Mouse (Mus musculus): ENCODE results near the gene Plcb2. TPM values are rescaled to one million over a fixed set of nuclear protein-coding genes. Genes with fewer than 3 reads are reported as not detected.
A peak's percentile ranks its signal among the peaks of the same experiment; 100 is the strongest.

The Plcb2 gene
- total and polyA plus RNA-seq, 3 experiments, result 6.4 to 21.2 TPM; not detected in 1

- TF ChIP-seq JUND (IDR thresholded peaks at IDR 0.05; ENCODE audit: low read depth, low read length) (no peak), TAL1 (IDR thresholded peaks at IDR 0.05; ENCODE audit: low read length) (no peak)
Observed at GRCm38 (mm10) chr2:118729194-118729593, 956 bp upstream of the Plcb2 start (continued).

GRCm38 (mm10) chr2:118727911-118728310 is 327 bp downstream of the Plcb2 start:
- Histone ChIP-seq H3K9me3 (replicated peaks; ENCODE audit: insufficient read depth, low read length) (no peaks in the 10 kb centered on the region), H3K27ac (ENCODE audit: control insufficient read depth, low read depth, low read length) (peak overlapping the region; percentile 89), H3K36me3 (ENCODE audit: control insufficient read depth in 1 of 2, insufficient read depth in 2 of 2, low read length in 2 of 2) (peaks cover 0 to 31% of the 10 kb centered on the region in 2 experiments; a peak in 3 of 4 replicates), H3K9ac (ENCODE audit: control insufficient read depth, low read depth, low read length, poor library complexity, severe bottlenecking) (peak overlapping the region; percentile 75), H3K4me3 (ENCODE audit: control insufficient read depth in 1 of 2, insufficient read depth in 1 of 2, low read depth in 2 of 2, low read length in 2 of 2) (peak overlapping the region; percentile 60 to 68), H3K79me2 (ENCODE audit: control insufficient read depth, insufficient read depth, low read length, poor library complexity) (peaks cover 15% of the 10 kb centered on the region), H3K27me3 (ENCODE audit: control insufficient read depth in 1 of 2, insufficient read depth in 2 of 2, low read length in 2 of 2) (no peaks in the 10 kb centered on the region), H3K4me1 (ENCODE audit: control insufficient read depth in 1 of 2, insufficient read depth in 2 of 2, low read length in 2 of 2) (peaks cover 10 to 37% of the 10 kb centered on the region in 2 experiments)
- TF ChIP-seq HCFC1 (IDR thresholded peaks at IDR 0.05; ENCODE audit: low read depth, low read length), result peak; percentile 18; the same call in 1 of the 2 replicates
- 0 out of 4 replicates have a peak, but pooled peaks of 1 of the 2 experiments have one; percentile 5 for TF ChIP-seq EP300 (IDR thresholded peaks at IDR 0.05; ENCODE audit: low read depth in 1 of 2, low read length in 2 of 2)
- TF ChIP-seq SIN3A (IDR thresholded peaks at IDR 0.05; ENCODE audit: low read length), result peak; percentile 24; the same call in 1 of the 2 replicates
- no peak for TF ChIP-seq ZC3H11A (IDR thresholded peaks at IDR 0.05; ENCODE audit: low read depth, low read length)
- no peak for DNase-seq (ENCODE audit: low read depth, low spot score)

- Histone ChIP-seq H3K36me3 (ENCODE audit: control insufficient read depth in 1 of 2, insufficient read depth in 2 of 2, low read length in 2 of 2) (peaks cover 0 to 31% of the 10 kb centered on the region in 2 experiments; a peak in 3 of 4 replicates), H3K27ac (ENCODE audit: control insufficient read depth, low read depth, low read length) (no peak overlapping the region), H3K4me3 (ENCODE audit: control insufficient read depth in 1 of 2, insufficient read depth in 1 of 2, low read depth in 2 of 2, low read length in 2 of 2) (no peak overlapping the region; a peak in 1 of 4 replicates), H3K27me3 (ENCODE audit: control insufficient read depth in 1 of 2, insufficient read depth in 2 of 2, low read length in 2 of 2) (no peaks in the 10 kb centered on the region), H3K9me3 (replicated peaks; ENCODE audit: insufficient read depth, low read length) (no peaks in the 10 kb centered on the region), H3K9ac (ENCODE audit: control insufficient read depth, low read depth, low read length, poor library complexity, severe bottlenecking) (peak overlapping the region; percentile 75), H3K4me1 (ENCODE audit: control insufficient read depth in 1 of 2, insufficient read depth in 2 of 2, low read length in 2 of 2) (peaks cover 10 to 40% of the 10 kb centered on the region in 2 experiments), H3K79me2 (ENCODE audit: control insufficient read depth, insufficient read depth, low read length, poor library complexity) (peaks cover 15% of the 10 kb centered on the region)
- DNase-seq (ENCODE audit: low read depth, low spot score), result no peak
- TF ChIP-seq POLR2AphosphoS2 (IDR thresholded peaks at IDR 0.05; ENCODE audit: low read length) (no peak), ZKSCAN1 (IDR thresholded peaks at IDR 0.05; ENCODE audit: low read depth, low read length) (no peak), GABPA (IDR thresholded peaks at IDR 0.05; ENCODE audit: low read depth, low read length) (no peak), CHD1 (IDR thresholded peaks at IDR 0.05; ENCODE audit: low read depth, low read length) (no peak)
Observed at GRCm38 (mm10) chr2:118726873-118727272, 1.4 kb downstream of the Plcb2 start.

- DNase-seq (ENCODE audit: low read depth, low spot score), result no peak
- H3K9ac ChIP-seq (ENCODE audit: control insufficient read depth, low read depth, low read length, poor library complexity, severe bottlenecking), result no peak overlapping the region
- H3K27ac ChIP-seq (ENCODE audit: control insufficient read depth, low read depth, low read length), result no peak overlapping the region
- peaks cover 10 to 40% of the 10 kb centered on the region in 2 experiments for H3K4me1 ChIP-seq (ENCODE audit: control insufficient read depth in 1 of 2, insufficient read depth in 2 of 2, low read length in 2 of 2)
- TF ChIP-seq SIN3A (IDR thresholded peaks at IDR 0.05; ENCODE audit: low read length), result no peak
- TF ChIP-seq MAX (IDR thresholded peaks at IDR 0.05; ENCODE audit: low read length), result no peak
- TF ChIP-seq ZKSCAN1 (IDR thresholded peaks at IDR 0.05; ENCODE audit: low read depth, low read length), result no peak
- H3K4me3 ChIP-seq (ENCODE audit: control insufficient read depth in 1 of 2, insufficient read depth in 1 of 2, low read depth in 2 of 2, low read length in 2 of 2), result no peak overlapping the region
- H3K36me3 ChIP-seq (ENCODE audit: control insufficient read depth in 1 of 2, insufficient read depth in 2 of 2, low read length in 2 of 2), result peaks cover 0 to 31% of the 10 kb centered on the region in 2 experiments; a peak in 3 of 4 replicates
- no peaks in the 10 kb centered on the region for H3K27me3 ChIP-seq (ENCODE audit: control insufficient read depth in 1 of 2, insufficient read depth in 2 of 2, low read length in 2 of 2)
- H3K79me2 ChIP-seq (ENCODE audit: control insufficient read depth, insufficient read depth, low read length, poor library complexity), result peaks cover 15% of the 10 kb centered on the region
- H3K9me3 ChIP-seq (replicated peaks; ENCODE audit: insufficient read depth, low read length), result no peaks in the 10 kb centered on the region
Observed at GRCm38 (mm10) chr2:118725511-118725910, 2.7 kb downstream of the Plcb2 start.

Data from MEL (cell line).